Mouse (Mus musculus): ENCODE results near the gene Zscan2. TPM values are rescaled to one million over a fixed set of nuclear protein-coding genes. Genes with fewer than 3 reads are reported as not detected.

The Zscan2 gene
- total and polyA plus RNA-seq, 3 experiments: 0.82 to 3.7 (median 1.7) TPM

DNA sequence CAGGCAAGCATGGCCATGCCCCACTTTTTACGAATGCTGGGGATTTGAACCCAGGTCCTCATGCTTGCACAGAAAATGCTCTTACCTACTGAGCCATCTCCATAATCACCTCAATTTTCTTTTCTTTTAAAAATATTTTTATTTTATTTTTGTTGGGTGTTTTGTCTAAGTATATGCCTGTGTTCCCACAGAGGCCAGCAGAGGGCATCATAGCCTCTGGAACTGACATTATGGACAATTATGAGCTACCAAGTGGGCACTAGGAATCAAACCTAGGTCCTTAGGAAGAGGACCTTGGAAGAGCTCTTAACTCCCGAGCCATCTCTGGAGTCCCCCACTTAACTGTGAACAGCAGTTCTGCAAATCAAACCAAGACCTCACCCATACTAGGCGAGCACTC, 7.5 kb upstream of the Zscan2 start:
- dilution Hi-C loops (cut with MboI; ENCODE audit: extremely low pct_ligation_motif_present, extremely low pct_unique_long_range_greater_than_20kb, low sequenced_read_pairs): no loop called here
- no peaks in the 10 kb centered on the region for H3K27me3 ChIP-seq (replicated peaks)

DNA sequence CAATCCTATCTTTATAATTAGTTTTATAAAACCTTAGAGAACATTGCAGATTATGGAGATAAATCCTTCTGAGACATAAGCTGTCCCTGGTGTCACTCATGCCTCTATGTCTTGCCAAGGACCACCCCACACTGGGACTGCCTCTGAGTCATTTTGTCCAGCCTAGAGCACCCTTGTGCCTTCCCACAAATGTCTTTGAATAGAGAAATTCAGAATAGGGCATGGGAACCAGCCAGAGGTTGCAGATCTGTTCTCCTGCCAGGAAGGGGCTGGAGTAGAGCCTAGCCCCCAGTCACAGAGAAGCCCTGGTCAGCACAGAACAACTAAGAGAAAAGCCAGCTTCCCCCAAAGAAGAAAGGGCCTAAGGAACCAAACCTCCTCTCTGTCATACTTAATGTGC, 5.4 kb upstream of the Zscan2 start:
- Histone ChIP-seq H3K27ac (ENCODE audit: insufficient read depth, low read depth) (no peak overlapping the region), H3K79me2 (replicated peaks; ENCODE audit: control insufficient read depth, extremely low read depth, insufficient read depth, poor library complexity, severe bottlenecking) (no peaks in the 10 kb centered on the region), H3K9ac (ENCODE audit: insufficient read depth, low read depth) (no peak overlapping the region), H3K36me3 (replicated peaks in 1 of 2; ENCODE audit: control insufficient read depth in 1 of 2, insufficient read depth in 1 of 2, low read length in 1 of 2) (no peaks in the 10 kb centered on the region), H3K4me1 (ENCODE audit: control insufficient read depth in 1 of 2, insufficient read depth in 2 of 2) (peaks cover 4 to 13% of the 10 kb centered on the region in 2 experiments; a peak in 3 of 4 replicates), H3K4me3 (replicated peaks in 1 of 3; ENCODE audit: low read depth in 2 of 3, low read length in 2 of 3, poor library complexity in 1 of 3) (no peak overlapping the region), H3K9me3 (replicated peaks; ENCODE audit: low read length) (peaks cover 5% of the 10 kb centered on the region), H3K27me3 (replicated peaks) (no peaks in the 10 kb centered on the region), H3K4me2 (ENCODE audit: insufficient read depth, low read depth, poor library complexity, severe bottlenecking) (no peak overlapping the region)
- in situ Hi-C loops (cut with MboI; ENCODE audit: low pct_ligation_motif_present, low pct_unique_long_range_greater_than_20kb, low sequenced_read_pairs): no loop called here
- DNase-seq (ENCODE audit: extremely low read depth): no peak
- TF ChIP-seq ZNF384 (IDR thresholded peaks at IDR 0.05; ENCODE audit: low read depth, low read length) (no peak), MAX (IDR thresholded peaks at IDR 0.05; ENCODE audit: low read length) (no peak), MYC (IDR thresholded peaks at IDR 0.05; ENCODE audit: low read depth, low read length) (no peak), ELF1 (IDR thresholded peaks at IDR 0.05; ENCODE audit: low read depth, low read length) (no peak), ETS1 (conservative IDR thresholded peaks at IDR 0.05; ENCODE audit: low read depth, low read length) (no peak), GABPA (IDR thresholded peaks at IDR 0.05; ENCODE audit: insufficient replicate concordance, low read depth, low read length) (no peak), NELFE (IDR thresholded peaks at IDR 0.05; ENCODE audit: low read depth, low read length) (no peak), E2F4 (IDR thresholded peaks at IDR 0.05; ENCODE audit: insufficient replicate concordance, low read depth, low read length) (no peak)
- dilution Hi-C loops (cut with MboI; ENCODE audit: extremely low pct_ligation_motif_present, extremely low pct_unique_long_range_greater_than_20kb, low sequenced_read_pairs): no loop called here

More for the DNA sequence above, 7.5 kb upstream of the Zscan2 start:
- H3K36me3 ChIP-seq (replicated peaks in 1 of 2; ENCODE audit: control insufficient read depth in 1 of 2, insufficient read depth in 1 of 2, low read length in 1 of 2): no peaks in the 10 kb centered on the region
- TF ChIP-seq POLR2A (IDR thresholded peaks at IDR 0.05; ENCODE audit: low read depth, low read length) (no peak), RAD21 (IDR thresholded peaks at IDR 0.05; ENCODE audit: low read depth, low read length) (peak; percentile 16), RCOR1 (conservative IDR thresholded peaks at IDR 0.05; ENCODE audit: low read depth, low read length) (no peak), BHLHE40 (IDR thresholded peaks at IDR 0.05; ENCODE audit: low read depth, low read length) (no peak), CTCF (conservative IDR thresholded peaks at IDR 0.05 in 1 of 2, IDR thresholded peaks at IDR 0.05 in 1 of 2; ENCODE audit: low read depth in 2 of 2, low read length in 2 of 2) (peak in 1 of 2 experiments; percentile 41; a peak in 2 of 4 replicates), SMC3 (IDR thresholded peaks at IDR 0.05; ENCODE audit: low read depth, low read length) (peak; percentile 10; the same call in 1 of the 2 replicates), MXI1 (IDR thresholded peaks at IDR 0.05; ENCODE audit: low read depth, low read length) (no peak), UBTF (IDR thresholded peaks at IDR 0.05; ENCODE audit: low read depth, low read length) (no peak)
- no peak overlapping the region for H3K4me3 ChIP-seq (replicated peaks in 1 of 3; ENCODE audit: low read depth in 2 of 3, low read length in 2 of 3, poor library complexity in 1 of 3)
- in situ Hi-C loops (cut with MboI; ENCODE audit: low pct_ligation_motif_present, low pct_unique_long_range_greater_than_20kb, low sequenced_read_pairs): no loop called here
- peaks cover 4 to 14% of the 10 kb centered on the region in 2 experiments; a peak in 3 of 4 replicates for H3K4me1 ChIP-seq (ENCODE audit: control insufficient read depth in 1 of 2, insufficient read depth in 2 of 2)
- H3K79me2 ChIP-seq (replicated peaks; ENCODE audit: control insufficient read depth, extremely low read depth, insufficient read depth, poor library complexity, severe bottlenecking): no peaks in the 10 kb centered on the region
- no peak overlapping the region for H3K4me2 ChIP-seq (ENCODE audit: insufficient read depth, low read depth, poor library complexity, severe bottlenecking)
- DNase-seq (ENCODE audit: extremely low read depth): no peak
- peaks cover 5% of the 10 kb centered on the region for H3K9me3 ChIP-seq (replicated peaks; ENCODE audit: low read length)
- H3K27ac ChIP-seq (ENCODE audit: insufficient read depth, low read depth): no peak overlapping the region
- H3K9ac ChIP-seq (ENCODE audit: insufficient read depth, low read depth): no peak overlapping the region

All from CH12.LX (cell line).